In the genomic region with DNA sequence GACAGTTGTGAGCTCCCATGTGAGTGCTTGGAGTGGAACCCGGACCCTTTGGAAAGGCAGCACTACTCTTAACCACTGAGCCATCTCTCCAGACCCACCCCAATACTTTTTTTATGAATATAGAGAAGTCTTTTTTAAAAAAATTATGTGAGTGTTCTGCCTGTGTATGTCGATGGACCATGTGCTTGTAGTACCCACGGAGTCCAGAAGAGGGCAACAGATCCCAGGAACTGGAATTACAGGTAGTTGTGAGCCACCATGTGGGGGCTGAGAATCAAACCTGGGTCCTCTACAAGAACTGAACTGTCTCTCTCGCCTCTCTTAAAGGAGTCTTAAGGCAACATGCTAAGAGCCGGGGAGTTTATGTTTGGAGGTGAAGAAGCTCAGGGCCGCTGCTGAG, we compare ENCODE assay signal across 17 mouse cellular contexts. TPM values are rescaled to one million over a fixed set of nuclear protein-coding genes. Genes with fewer than 3 reads are reported as not detected.
DNase-seq lines count a peak whose midpoint lies in the region; ATAC-seq and TF ChIP-seq lines count a peak whose summit lies in the region.
"Had no signal": no experiment of that assay in that cellular context is flagged by ENCODE, and none has a peak within 500 bp of the region (broad histone marks: within the 10 kb centered on the region; RNA-seq: fewer than 3 reads in every experiment).

No protein-coding gene starts in this region.

- WGBS in heart, postnatal 0 days, result 90% methylated on average over 6 of the region's 6 CpGs
- WGBS in lung, embryonic 14.5 days, result 89% methylated on average over 6 of the region's 6 CpGs

- no peak for TF ChIP-seq EP300 in heart, postnatal 0 days (IDR thresholded peaks at IDR 0.05; ENCODE audit: low read depth)

- no peaks in the 10 kb centered on the region for H3K9me3 ChIP-seq in heart, postnatal 0 days (replicated peaks; ENCODE audit: control insufficient read depth, low read length)
- H3K9me3 ChIP-seq in lung, embryonic 14.5 days (ENCODE audit: low read depth, low read length), result no peaks in the 10 kb centered on the region; the same call in 1 of the 2 replicates
- H3K9me3 ChIP-seq in E14TG2a.4 (ENCODE audit: low read length), result peaks cover 11% of the 10 kb centered on the region
- H3K9me3 ChIP-seq: midbrain, embryonic 12.5 days; neural tube, embryonic 12.5 days had no signal

- no peak for TF ChIP-seq POLR2A in brain, embryonic 14.5 days (IDR thresholded peaks at IDR 0.05; ENCODE audit: borderline replicate concordance, extremely low read depth, insufficient read depth, insufficient read length, poor library complexity, severe bottlenecking)

- intact Hi-C loops in heart, postnatal 36 days (cut with DNase I), result no loop called here

- DNase-seq in heart, postnatal 0 days (ENCODE audit: low spot score), result no peak
- no peak for DNase-seq in heart, postnatal 36 days
- no peak for DNase-seq in lung, embryonic 14.5 days
- no peak for DNase-seq in lung, adult 18-20 months
- DNase-seq in brain, embryonic 14.5 days (ENCODE audit: low read depth), result no peak
- DNase-seq in gastrocnemius, adult 8-10 months (ENCODE audit: low spot score in 2 of 2), result no peak
- DNase-seq in embryo, embryonic 9.5 days (ENCODE audit: extremely low spot score), result no peak
- DNase-seq: cerebellum, adult 9-10 months; embryo, embryonic 11 days; heart, postnatal 14 days; kidney, adult 11 months; lung, postnatal 14 days had no signal

- H3K36me3 ChIP-seq in heart, postnatal 0 days (replicated peaks; ENCODE audit: control insufficient read depth, insufficient read depth, low read length), result no peaks in the 10 kb centered on the region
- no peaks in the 10 kb centered on the region for H3K36me3 ChIP-seq in lung, embryonic 14.5 days (ENCODE audit: insufficient read depth)
- no peaks in the 10 kb centered on the region for H3K36me3 ChIP-seq in E14TG2a.4 (ENCODE audit: insufficient read depth, low read length)
- H3K36me3 ChIP-seq: midbrain, embryonic 12.5 days; neural tube, embryonic 12.5 days had no signal

- peaks cover 2% of the 10 kb centered on the region; the same call in 1 of the 2 replicates for H3K4me1 ChIP-seq in heart, postnatal 0 days (ENCODE audit: control insufficient read depth, insufficient read depth)
- peaks cover 4% of the 10 kb centered on the region for H3K4me1 ChIP-seq in lung, embryonic 14.5 days (ENCODE audit: insufficient read depth)
- peaks cover 28% of the 10 kb centered on the region for H3K4me1 ChIP-seq in E14TG2a.4 (replicated peaks; ENCODE audit: low read depth, low read length)
- H3K4me1 ChIP-seq: midbrain, embryonic 12.5 days had no signal

- no peak overlapping the region for H3K4me2 ChIP-seq in heart, postnatal 0 days (ENCODE audit: low read depth, low read length)
- H3K4me2 ChIP-seq in lung, embryonic 14.5 days, result no peak overlapping the region
- H3K4me2 ChIP-seq: midbrain, embryonic 12.5 days; neural tube, embryonic 12.5 days had no signal

- no peak overlapping the region for H3K27ac ChIP-seq in heart, postnatal 0 days (ENCODE audit: low read depth)
- no peak overlapping the region for H3K27ac ChIP-seq in lung, embryonic 14.5 days (ENCODE audit: low read depth)
- H3K27ac ChIP-seq: midbrain, embryonic 12.5 days; neural tube, embryonic 12.5 days had no signal

- H3K27me3 ChIP-seq in heart, postnatal 0 days (ENCODE audit: control insufficient read depth, insufficient read depth, low read length), result no peaks in the 10 kb centered on the region
- H3K27me3 ChIP-seq in lung, embryonic 14.5 days (ENCODE audit: insufficient read depth, low read length), result no peaks in the 10 kb centered on the region
- H3K27me3 ChIP-seq in E14TG2a.4 (ENCODE audit: insufficient read depth, low read length), result peaks cover 6% of the 10 kb centered on the region; the same call in 1 of the 2 replicates
- H3K27me3 ChIP-seq: midbrain, embryonic 12.5 days; neural tube, embryonic 12.5 days had no signal

- TF ChIP-seq CTCF in heart, postnatal 0 days (IDR thresholded peaks at IDR 0.05; ENCODE audit: low read depth), result peak; percentile 22
- TF ChIP-seq CTCF in lung, embryonic 14.5 days (IDR thresholded peaks at IDR 0.05; ENCODE audit: low read depth), result peak; percentile 40
- peak; percentile 75 for TF ChIP-seq CTCF in E14TG2a.4 (conservative IDR thresholded peaks at IDR 0.05; ENCODE audit: low read length)
- TF ChIP-seq CTCF in brain, embryonic 14.5 days (IDR thresholded peaks at IDR 0.05; ENCODE audit: borderline replicate concordance, extremely low read depth, insufficient read depth, insufficient read length), result peak; percentile 26; the same call in 1 of the 2 replicates

- H3K9ac ChIP-seq in heart, postnatal 0 days (replicated peaks; ENCODE audit: low read depth, low read length), result no peak overlapping the region
- no peak overlapping the region for H3K9ac ChIP-seq in lung, embryonic 14.5 days
- H3K9ac ChIP-seq: midbrain, embryonic 12.5 days; neural tube, embryonic 12.5 days had no signal

- ATAC-seq in heart, postnatal 0 days (ENCODE audit: insufficient read depth, low read depth), result no peak
- no peak for ATAC-seq in lung, embryonic 14.5 days (ENCODE audit: insufficient read depth)
- ATAC-seq: activated CD4-positive, CD25-positive, alpha-beta regulatory T cell, adult 4 months had no signal

- H3K4me3 ChIP-seq in heart, postnatal 0 days (ENCODE audit: low read depth, low read length), result no peak overlapping the region
- H3K4me3 ChIP-seq in lung, embryonic 14.5 days (ENCODE audit: low read depth, low read length), result no peak overlapping the region
- no peak overlapping the region for H3K4me3 ChIP-seq in E14TG2a.4 (replicated peaks; ENCODE audit: low read length)
- H3K4me3 ChIP-seq: erythroblast, embryonic 14.5 days; midbrain, embryonic 12.5 days; neural tube, embryonic 12.5 days had no signal

RNA-seq across cellular contexts. Expression of a gene that starts 39.0 kb away (rescaled TPM):
- total RNA-seq in heart, postnatal 0 days (2014; rRNA removed; ENCODE audit: low replicate concordance), result 80.6 and 85.1 TPM in 2 replicates
- polyA plus RNA-seq in heart, postnatal 0 days (2015; fragmentation: Nextera tagmentation; extraction: Ambion mirVana), result 60.3 and 69.6 TPM in 2 replicates
- 100 to 1,000 TPM in 1 of 2 experiments, 10 to 100 TPM in 1; 94.2 to 109 TPM for total RNA-seq in heart, postnatal 36 days (2021)
- polyA plus RNA-seq in lung, embryonic 14.5 days (2014; fragmentation: Nextera tagmentation; extraction: Ambion mirVana), result 190 and 192 TPM in 2 replicates
- 80.2 and 81.0 TPM in 2 replicates for polyA plus RNA-seq in brain, embryonic 14.5 days (2012; rRNA removed)
- total RNA-seq in gastrocnemius, adult 8-10 months (2022), result 10 to 100 TPM; 25.2 to 28.9 (median 27.2) TPM

Comparison
In these comparisons a context has a peak if more than half of its experiments do, and no peak if none do; other contexts are left out.
1. CTCF ChIP-seq: peak in every context shown above with its lines; median percentile 75 in E14TG2a.4; 40 in lung, embryonic 14.5 days; 26 in brain, embryonic 14.5 days; 22 in heart, postnatal 0 days.